Mouse (Mus musculus): Measurements from ENCODE around the gene Rwdd2b. TPM values are rescaled to one million over a fixed set of nuclear protein-coding genes. Genes with fewer than 3 reads are reported as not detected.
A peak's percentile ranks its signal among the peaks of the same experiment; 100 is the strongest.

The Rwdd2b gene
- 11.3 and 13.1 TPM in 2 replicates for polyA plus RNA-seq (2016; fragmentation: Nextera tagmentation; extraction: Ambion mirVana)

DNA sequence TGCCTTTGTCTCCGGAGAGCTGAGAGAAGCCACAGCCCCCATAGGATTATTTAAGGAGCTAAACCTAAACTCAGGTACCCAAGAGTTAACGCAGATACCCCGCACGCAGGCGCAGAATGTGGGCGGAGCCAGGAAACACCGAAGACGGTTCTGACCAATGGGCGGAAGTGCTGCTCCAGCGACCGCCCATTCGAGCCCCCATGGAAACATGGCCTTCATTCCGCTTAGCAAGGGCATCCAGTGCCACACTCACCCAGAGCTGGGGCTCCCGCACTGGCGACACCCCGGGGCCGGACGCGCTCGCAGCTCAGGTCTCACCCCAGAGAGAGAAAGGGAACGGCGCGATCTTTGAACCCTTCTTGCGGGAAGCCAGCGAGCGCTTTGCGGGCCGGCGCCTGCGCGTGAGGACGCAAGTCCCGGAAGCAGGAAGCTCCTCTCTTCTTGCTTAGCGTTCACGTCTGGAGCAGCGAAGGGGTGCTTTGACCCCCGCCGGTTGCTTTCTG lies at the start of gene Rwdd2b:
Gene Rwdd2b, minus strand, starts transcription at position 390 of the 503 bp plus-strand sequence.
- under 1% methylated on average over 38 of the region's 38 CpGs for WGBS

DNA sequence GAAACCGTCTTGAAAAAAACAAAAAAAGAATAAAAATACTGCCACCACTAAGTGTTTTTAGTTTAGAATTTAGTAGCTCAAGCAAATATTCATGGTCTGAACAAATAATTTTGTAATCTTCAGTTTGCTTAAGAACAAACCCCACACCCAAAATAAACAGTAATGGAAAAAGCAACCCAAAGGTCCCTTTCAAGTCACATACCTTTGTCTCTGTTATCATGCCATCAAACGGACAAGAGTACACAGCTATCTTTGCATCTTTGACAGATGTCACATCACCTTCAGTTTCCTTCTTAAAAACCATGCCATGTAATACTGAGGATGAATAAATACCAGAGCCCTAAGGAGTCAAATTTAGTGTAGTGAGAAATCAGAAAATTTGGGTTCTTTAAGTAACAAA lies 48.2 kb upstream of the Rwdd2b start:
- Histone ChIP-seq H3K4me1 (replicated peaks) (no peaks in the 10 kb centered on the region), H3K4me3 (no peak overlapping the region), H3K27me3 (replicated peaks) (no peaks in the 10 kb centered on the region), H3K4me2 (no peak overlapping the region), H3K9me3 (replicated peaks) (no peaks in the 10 kb centered on the region), H3K27ac (ENCODE audit: poor library complexity, severe bottlenecking) (no peak overlapping the region), H3K36me3 (peaks cover 92% of the 10 kb centered on the region), H3K9ac (no peak overlapping the region)
- no peak for ATAC-seq (ENCODE audit: insufficient number of reproducible peaks, low FRiP score)
- WGBS, result 71% methylated on average over 2 of the region's 2 CpGs

More for the DNA sequence above, at the start of gene Rwdd2b:
- Histone ChIP-seq H3K9ac (peak within 1 kb of the TSS; percentile 81), H3K27me3 (replicated peaks) (no peaks in the 10 kb centered on the region), H3K4me3 (peak within 1 kb of the TSS; percentile 75), H3K9me3 (replicated peaks) (no peaks in the 10 kb centered on the region), H3K4me1 (replicated peaks) (peaks cover 14% of the 10 kb centered on the region), H3K36me3 (0 out of 2 replicates have a peak, but pooled peaks cover 11% of the 10 kb centered on the region), H3K4me2 (peak within 1 kb of the TSS; percentile 80), H3K27ac (ENCODE audit: poor library complexity, severe bottlenecking) (peak within 1 kb of the TSS; percentile 75)
- ATAC-seq (ENCODE audit: insufficient number of reproducible peaks, low FRiP score), result peak; percentile 95

- Histone ChIP-seq H3K4me2 (no peak overlapping the region), H3K4me1 (replicated peaks) (no peaks in the 10 kb centered on the region), H3K9ac (no peak overlapping the region), H3K27ac (ENCODE audit: poor library complexity, severe bottlenecking) (no peak overlapping the region), H3K9me3 (replicated peaks) (no peaks in the 10 kb centered on the region), H3K27me3 (replicated peaks) (no peaks in the 10 kb centered on the region), H3K4me3 (no peak overlapping the region), H3K36me3 (peaks cover 90% of the 10 kb centered on the region)
- 93% methylated on average over 5 of the region's 5 CpGs for WGBS
- ATAC-seq (ENCODE audit: insufficient number of reproducible peaks, low FRiP score), result no peak
Measured at GRCm38 (mm10) chr16:87486739-87487138, 46.4 kb upstream of the Rwdd2b start.

DNA sequence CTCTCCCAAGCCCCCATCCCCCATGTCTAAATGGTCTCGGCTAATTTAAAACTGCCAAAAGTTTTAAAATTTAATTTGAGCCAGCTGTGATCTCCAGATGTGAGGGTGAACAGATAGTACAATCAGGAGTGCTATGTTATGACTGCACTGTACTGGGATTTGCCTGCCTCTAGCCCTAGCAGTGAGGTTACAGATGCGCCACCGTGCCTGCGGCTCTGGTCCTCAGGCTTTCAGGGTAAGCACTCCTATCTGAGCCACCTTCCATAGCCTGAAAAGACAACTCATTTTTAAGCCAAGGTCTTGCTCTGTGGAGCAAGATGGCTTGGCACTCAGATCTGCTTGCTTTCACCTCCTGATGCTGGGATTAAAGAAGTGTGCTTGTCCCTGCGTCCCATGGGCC lies 44.0 kb upstream of the Rwdd2b start:
- Histone ChIP-seq H3K9me3 (replicated peaks) (no peaks in the 10 kb centered on the region), H3K9ac (no peak overlapping the region), H3K4me1 (replicated peaks) (no peaks in the 10 kb centered on the region), H3K4me3 (no peak overlapping the region), H3K27me3 (replicated peaks) (no peaks in the 10 kb centered on the region), H3K27ac (ENCODE audit: poor library complexity, severe bottlenecking) (no peak overlapping the region), H3K4me2 (no peak overlapping the region), H3K36me3 (peaks cover 78% of the 10 kb centered on the region)
- 89% methylated on average over 5 of the region's 5 CpGs for WGBS
- no peak for ATAC-seq (ENCODE audit: insufficient number of reproducible peaks, low FRiP score)

DNA sequence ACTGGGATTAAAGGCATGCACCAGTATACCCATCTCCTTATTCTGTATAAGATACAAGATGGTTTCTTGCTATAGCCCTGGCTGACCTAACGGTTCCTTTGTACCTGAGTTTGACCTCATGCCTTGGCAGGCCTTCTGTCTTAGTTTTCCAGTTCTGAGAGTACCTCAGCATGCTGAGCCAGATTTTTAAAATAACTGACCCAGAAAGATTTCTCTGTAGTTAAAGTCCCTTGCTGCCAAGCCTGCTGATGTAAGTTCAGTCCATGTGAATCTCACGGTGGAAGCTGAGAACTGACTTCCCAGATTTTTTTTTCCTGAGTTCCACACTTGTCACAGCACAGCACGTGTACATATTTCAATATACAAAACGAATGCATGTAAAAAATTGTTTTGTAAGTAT lies 30.2 kb upstream of the Rwdd2b start:
- 83% methylated on average over 4 of the region's 4 CpGs for WGBS
- no peak overlapping the region for H3K27ac ChIP-seq (ENCODE audit: poor library complexity, severe bottlenecking)
- H3K4me3 ChIP-seq, result no peak overlapping the region
- ATAC-seq (ENCODE audit: insufficient number of reproducible peaks, low FRiP score), result no peak
- no peaks in the 10 kb centered on the region for H3K4me1 ChIP-seq (replicated peaks)
- no peaks in the 10 kb centered on the region for H3K27me3 ChIP-seq (replicated peaks)
- no peaks in the 10 kb centered on the region for H3K9me3 ChIP-seq (replicated peaks)
- no peak overlapping the region for H3K4me2 ChIP-seq
- peaks cover 77% of the 10 kb centered on the region for H3K36me3 ChIP-seq
- H3K9ac ChIP-seq, result no peak overlapping the region

DNA sequence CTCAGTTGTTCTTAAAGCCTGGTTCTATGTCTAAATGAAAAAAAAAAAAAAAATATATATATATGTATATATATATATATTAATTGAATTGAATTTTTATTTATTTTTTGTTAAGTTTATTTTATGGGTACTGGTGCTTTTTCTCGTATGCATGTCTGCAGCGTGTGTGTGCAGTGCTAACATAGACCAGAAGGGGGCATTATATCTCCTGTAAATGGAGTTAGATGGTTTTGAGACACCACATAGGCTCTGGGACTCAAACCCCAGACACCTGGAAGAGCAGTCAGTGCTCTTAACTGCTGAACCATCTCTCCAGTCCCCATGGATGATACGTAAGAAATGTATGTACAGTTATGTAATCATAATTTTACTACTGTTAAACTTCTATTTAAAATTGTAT lies 18.4 kb upstream of the Rwdd2b start:
- Histone ChIP-seq H3K4me1 (replicated peaks) (peaks cover 17% of the 10 kb centered on the region), H3K9me3 (replicated peaks) (no peaks in the 10 kb centered on the region), H3K27me3 (replicated peaks) (no peaks in the 10 kb centered on the region), H3K4me2 (no peak overlapping the region), H3K4me3 (no peak overlapping the region), H3K36me3 (peaks cover 34% of the 10 kb centered on the region), H3K27ac (ENCODE audit: poor library complexity, severe bottlenecking) (no peak overlapping the region), H3K9ac (no peak overlapping the region)
- 96% methylated on average over 3 of the region's 3 CpGs for WGBS
- no peak for ATAC-seq (ENCODE audit: insufficient number of reproducible peaks, low FRiP score)

DNA sequence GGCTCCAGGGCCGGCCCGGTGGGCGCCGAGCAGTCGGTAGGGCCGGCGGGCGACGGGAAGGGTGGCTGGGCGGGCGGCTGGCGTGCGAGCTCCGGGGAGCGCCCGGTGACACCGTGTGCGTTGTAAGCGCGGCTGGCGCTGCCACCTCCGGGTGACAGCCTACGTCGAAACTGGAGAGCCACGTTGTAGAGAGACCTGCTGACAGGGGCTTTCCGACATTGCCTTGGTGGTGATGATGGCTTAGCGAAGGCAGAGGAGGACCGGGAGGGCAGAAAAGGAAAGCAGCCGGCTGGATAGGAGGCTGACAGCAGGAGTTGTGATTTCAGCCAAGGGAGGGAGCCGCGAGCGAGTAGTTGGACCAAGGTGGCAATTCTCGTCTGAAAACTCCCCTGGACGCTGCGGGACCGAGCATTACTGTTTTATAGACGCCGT lies 14.8 kb upstream of the Rwdd2b start:
- WGBS, result under 1% methylated on average over 38 of the region's 38 CpGs
- Histone ChIP-seq H3K27ac (ENCODE audit: poor library complexity, severe bottlenecking) (peak overlapping the region; percentile 86), H3K4me3 (peak overlapping the region; percentile 100), H3K27me3 (replicated peaks) (no peaks in the 10 kb centered on the region), H3K36me3 (peaks cover 9% of the 10 kb centered on the region), H3K9ac (peak overlapping the region; percentile 97), H3K4me2 (peak overlapping the region; percentile 99), H3K9me3 (replicated peaks) (no peaks in the 10 kb centered on the region), H3K4me1 (replicated peaks) (peaks cover 17% of the 10 kb centered on the region)
- peak; percentile 74; the same call in 1 of the 2 replicates for ATAC-seq (ENCODE audit: insufficient number of reproducible peaks, low FRiP score)

DNA sequence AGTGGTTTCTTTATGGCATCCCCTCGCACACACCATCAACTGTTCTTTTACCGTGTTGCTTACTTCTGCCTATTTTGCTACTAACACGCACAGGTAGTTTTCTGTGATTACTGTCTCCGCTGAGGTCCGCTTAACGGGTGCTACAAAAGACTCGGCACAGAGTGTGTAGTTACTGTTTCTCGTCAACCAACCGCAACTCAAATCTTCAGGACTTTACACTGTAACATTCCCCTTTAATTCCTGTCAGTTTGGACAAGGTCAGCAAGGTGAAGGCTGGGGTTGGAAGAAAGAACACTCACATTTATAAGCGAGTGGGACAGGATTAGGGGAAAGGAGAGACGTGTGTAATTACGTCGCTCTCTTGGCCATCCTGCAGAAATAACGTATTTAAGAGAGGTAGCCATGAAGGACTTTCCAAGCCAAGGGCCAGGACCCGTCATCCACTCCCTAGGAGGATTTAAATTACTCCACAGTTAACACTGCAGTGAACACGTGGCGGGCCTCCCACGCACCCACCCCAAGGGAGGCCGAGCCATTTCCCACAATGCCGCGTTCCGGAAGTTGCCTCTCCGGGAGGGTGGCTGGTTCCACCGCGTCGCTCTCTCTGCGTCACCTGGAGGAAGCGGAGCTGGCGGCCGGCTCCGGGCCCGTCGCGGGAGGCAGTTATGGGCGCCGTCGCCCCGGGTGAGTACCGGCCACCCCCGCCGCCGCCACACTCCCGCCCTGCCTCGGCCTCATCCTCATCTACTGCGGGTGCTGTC lies 14.2 kb upstream of the Rwdd2b start, which contains the start of gene Usp16:
Gene Usp16, plus strand, starts transcription at position 285 of the 761 bp plus-strand sequence.
- peak within 1 kb of the TSS; percentile 86 for H3K27ac ChIP-seq (ENCODE audit: poor library complexity, severe bottlenecking)
- no peaks in the 10 kb centered on the region for H3K9me3 ChIP-seq (replicated peaks)
- 10% methylated on average over 45 of the region's 45 CpGs for WGBS
- H3K36me3 ChIP-seq, result peaks cover 5% of the 10 kb centered on the region
- H3K4me3 ChIP-seq, result peak within 1 kb of the TSS; percentile 100
- H3K4me1 ChIP-seq (replicated peaks), result peaks cover 17% of the 10 kb centered on the region
- peak; percentile 96 for ATAC-seq (ENCODE audit: insufficient number of reproducible peaks, low FRiP score)
- H3K9ac ChIP-seq, result peak within 1 kb of the TSS; percentile 97
- no peaks in the 10 kb centered on the region for H3K27me3 ChIP-seq (replicated peaks)
- peak within 1 kb of the TSS; percentile 99 for H3K4me2 ChIP-seq

DNA sequence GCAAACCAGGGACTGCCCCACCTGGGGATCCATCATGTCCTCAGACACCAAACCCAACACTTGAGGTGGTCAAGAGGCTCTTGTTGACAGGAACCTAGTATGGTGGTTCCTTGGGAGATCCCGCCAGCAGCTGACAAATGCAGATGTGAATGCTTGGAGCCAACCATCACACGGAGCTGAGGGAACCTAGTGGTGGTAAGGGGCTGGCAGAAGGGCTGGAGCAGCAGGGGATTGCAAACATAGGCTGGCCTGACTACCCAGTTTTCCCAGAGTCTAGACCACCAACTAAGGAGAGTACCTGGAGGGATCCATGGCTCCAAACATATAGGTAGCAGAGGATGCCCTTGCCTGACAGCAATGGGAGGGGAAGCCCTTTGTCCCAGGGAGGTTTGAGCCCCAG lies 12.9 kb upstream of the Rwdd2b start:
- no peaks in the 10 kb centered on the region for H3K27me3 ChIP-seq (replicated peaks)
- no peak for ATAC-seq (ENCODE audit: insufficient number of reproducible peaks, low FRiP score)

GRCm38 (mm10) chr16:87445528-87445927 lies 5.2 kb upstream of the Rwdd2b start:
- Histone ChIP-seq H3K27me3 (replicated peaks) (no peaks in the 10 kb centered on the region), H3K36me3 (no peaks in the 10 kb centered on the region), H3K27ac (ENCODE audit: poor library complexity, severe bottlenecking) (no peak overlapping the region), H3K4me1 (replicated peaks) (peaks cover 8% of the 10 kb centered on the region), H3K9me3 (replicated peaks) (no peaks in the 10 kb centered on the region), H3K9ac (no peak overlapping the region), H3K4me2 (no peak overlapping the region), H3K4me3 (no peak overlapping the region)
- no peak for ATAC-seq (ENCODE audit: insufficient number of reproducible peaks, low FRiP score)
- 87% methylated on average over 3 of the region's 3 CpGs for WGBS

More for the DNA sequence above, 12.9 kb upstream of the Rwdd2b start:
- Histone ChIP-seq H3K4me3 (no peak overlapping the region), H3K27ac (ENCODE audit: poor library complexity, severe bottlenecking) (no peak overlapping the region), H3K9ac (no peak overlapping the region), H3K36me3 (no peaks in the 10 kb centered on the region), H3K9me3 (replicated peaks) (no peaks in the 10 kb centered on the region), H3K4me2 (no peak overlapping the region), H3K4me1 (replicated peaks) (peaks cover 17% of the 10 kb centered on the region)
- 88% methylated on average over 2 of the region's 2 CpGs for WGBS

DNA sequence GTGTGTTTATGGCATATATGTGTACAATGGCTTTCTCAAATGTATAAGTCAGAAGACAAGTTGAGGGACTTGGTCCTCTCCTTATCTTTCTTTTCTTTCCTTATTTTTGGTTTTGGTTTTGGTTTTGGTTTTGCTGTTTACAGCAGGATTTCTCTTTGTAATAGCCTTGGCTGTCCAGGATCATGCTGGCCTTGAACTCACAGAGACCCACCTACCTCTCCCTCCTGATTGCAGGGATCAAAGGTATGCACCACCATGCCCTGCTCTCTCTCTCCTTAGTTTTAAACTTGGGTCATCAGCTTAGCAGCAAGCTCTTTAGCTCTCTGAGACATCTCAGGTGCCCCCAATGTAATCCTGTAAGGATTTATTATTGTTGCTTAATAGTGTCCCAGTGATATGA lies 4.7 kb upstream of the Rwdd2b start:
- H3K4me2 ChIP-seq, result no peak overlapping the region
- no peaks in the 10 kb centered on the region for H3K27me3 ChIP-seq (replicated peaks)
- H3K9me3 ChIP-seq (replicated peaks), result no peaks in the 10 kb centered on the region
- H3K9ac ChIP-seq, result no peak overlapping the region
- H3K4me3 ChIP-seq, result no peak overlapping the region
- no peaks in the 10 kb centered on the region for H3K36me3 ChIP-seq
- no peak for ATAC-seq (ENCODE audit: insufficient number of reproducible peaks, low FRiP score)
- peaks cover 8% of the 10 kb centered on the region for H3K4me1 ChIP-seq (replicated peaks)
- no peak overlapping the region for H3K27ac ChIP-seq (ENCODE audit: poor library complexity, severe bottlenecking)
